Mouse (Mus musculus) spleen, adult 2 months (tissue): Measurements from ENCODE around the gene Tia1.

Experiments used
- CTCF ChIP-seq: fragments of 200-500 bp; IDR thresholded peaks from 2 replicates; pipeline ENCODE4 v1.5.1; 2011; ENCODE audit warnings: mild to moderate bottlenecking, inconsistent platforms; ENCODE audit not compliant: insufficient read depth, insufficient read length, insufficient replicate concordance; ENCODE audit errors: extremely low read depth
- POLR2A ChIP-seq: fragments of 200-500 bp; IDR thresholded peaks from 2 replicates; pipeline ENCODE4 v1.6.1; 2011; ENCODE audit warnings: low read depth, low read length, inconsistent platforms

GRCm38 (mm10) chr6:86394078-86394720 is 9.8 kb upstream of the Tia1 start:
- no peak for TF ChIP-seq CTCF
- TF ChIP-seq POLR2A, result no peak
